Mouse (Mus musculus): ENCODE measurements around the gene Dysf. TPM values are rescaled to one million over a fixed set of nuclear protein-coding genes. Genes with fewer than 3 reads are reported as not detected.

Gene Dysf
- total RNA-seq, 1 experiment from 2014 or later = not detected

GRCm38 (mm10) chr6:84134722-84135394 lies 126.5 kb downstream of the Dysf start:
- ATAC-seq (replicated peaks in 1 of 2; ENCODE audit: insufficient read depth in 1 of 2, low FRiP score in 2 of 2, low TSS enrichment in 1 of 2, low read depth in 1 of 2, poor library complexity in 2 of 2, severe bottlenecking in 2 of 2) = no peak

GRCm38 (mm10) chr6:84135709-84136108 lies 127.3 kb downstream of the Dysf start:
- ATAC-seq (replicated peaks in 1 of 2; ENCODE audit: insufficient read depth in 1 of 2, low FRiP score in 2 of 2, low TSS enrichment in 1 of 2, low read depth in 1 of 2, poor library complexity in 2 of 2, severe bottlenecking in 2 of 2) = no peak

GRCm38 (mm10) chr6:84136345-84136744 lies 128.0 kb downstream of the Dysf start:
- no peak for ATAC-seq (replicated peaks in 1 of 2; ENCODE audit: insufficient read depth in 1 of 2, low FRiP score in 2 of 2, low TSS enrichment in 1 of 2, low read depth in 1 of 2, poor library complexity in 2 of 2, severe bottlenecking in 2 of 2)

- ATAC-seq (replicated peaks in 1 of 2; ENCODE audit: insufficient read depth in 1 of 2, low FRiP score in 2 of 2, low TSS enrichment in 1 of 2, low read depth in 1 of 2, poor library complexity in 2 of 2, severe bottlenecking in 2 of 2) = no peak
Observed at GRCm38 (mm10) chr6:84139932-84140331, 131.5 kb downstream of the Dysf start.

GRCm38 (mm10) chr6:84142481-84142880 lies 134.1 kb downstream of the Dysf start:
- ATAC-seq (replicated peaks in 1 of 2; ENCODE audit: insufficient read depth in 1 of 2, low FRiP score in 2 of 2, low TSS enrichment in 1 of 2, low read depth in 1 of 2, poor library complexity in 2 of 2, severe bottlenecking in 2 of 2) = no peak

- ATAC-seq (replicated peaks in 1 of 2; ENCODE audit: insufficient read depth in 1 of 2, low FRiP score in 2 of 2, low TSS enrichment in 1 of 2, low read depth in 1 of 2, poor library complexity in 2 of 2, severe bottlenecking in 2 of 2) = no peak
Observed at GRCm38 (mm10) chr6:84143328-84143727, 134.9 kb downstream of the Dysf start.

- no peak for ATAC-seq (replicated peaks in 1 of 2; ENCODE audit: insufficient read depth in 1 of 2, low FRiP score in 2 of 2, low TSS enrichment in 1 of 2, low read depth in 1 of 2, poor library complexity in 2 of 2, severe bottlenecking in 2 of 2)
Observed at GRCm38 (mm10) chr6:84144393-84144792, 136.0 kb downstream of the Dysf start.

- no peak for ATAC-seq (replicated peaks in 1 of 2; ENCODE audit: insufficient read depth in 1 of 2, low FRiP score in 2 of 2, low TSS enrichment in 1 of 2, low read depth in 1 of 2, poor library complexity in 2 of 2, severe bottlenecking in 2 of 2)
Observed at GRCm38 (mm10) chr6:84147206-84148004, 139.0 kb downstream of the Dysf start.

- no peak for ATAC-seq (replicated peaks in 1 of 2; ENCODE audit: insufficient read depth in 1 of 2, low FRiP score in 2 of 2, low TSS enrichment in 1 of 2, low read depth in 1 of 2, poor library complexity in 2 of 2, severe bottlenecking in 2 of 2)
Observed at GRCm38 (mm10) chr6:84148470-84148869, 140.1 kb downstream of the Dysf start.

- no peak for ATAC-seq (replicated peaks in 1 of 2; ENCODE audit: insufficient read depth in 1 of 2, low FRiP score in 2 of 2, low TSS enrichment in 1 of 2, low read depth in 1 of 2, poor library complexity in 2 of 2, severe bottlenecking in 2 of 2)
Observed at GRCm38 (mm10) chr6:84154508-84154907, 146.1 kb downstream of the Dysf start.

- no peak for ATAC-seq (replicated peaks in 1 of 2; ENCODE audit: insufficient read depth in 1 of 2, low FRiP score in 2 of 2, low TSS enrichment in 1 of 2, low read depth in 1 of 2, poor library complexity in 2 of 2, severe bottlenecking in 2 of 2)
Observed at GRCm38 (mm10) chr6:84155765-84156164, 147.4 kb downstream of the Dysf start.

GRCm38 (mm10) chr6:84156481-84157025 lies 148.2 kb downstream of the Dysf start:
- ATAC-seq (replicated peaks in 1 of 2; ENCODE audit: insufficient read depth in 1 of 2, low FRiP score in 2 of 2, low TSS enrichment in 1 of 2, low read depth in 1 of 2, poor library complexity in 2 of 2, severe bottlenecking in 2 of 2) = no peak

GRCm38 (mm10) chr6:84159046-84159445 lies 150.7 kb downstream of the Dysf start:
- ATAC-seq (replicated peaks in 1 of 2; ENCODE audit: insufficient read depth in 1 of 2, low FRiP score in 2 of 2, low TSS enrichment in 1 of 2, low read depth in 1 of 2, poor library complexity in 2 of 2, severe bottlenecking in 2 of 2) = no peak

GRCm38 (mm10) chr6:84167612-84168011 lies 159.2 kb downstream of the Dysf start:
- no peak for ATAC-seq (replicated peaks in 1 of 2; ENCODE audit: insufficient read depth in 1 of 2, low FRiP score in 2 of 2, low TSS enrichment in 1 of 2, low read depth in 1 of 2, poor library complexity in 2 of 2, severe bottlenecking in 2 of 2)

GRCm38 (mm10) chr6:84168571-84168970 lies 160.2 kb downstream of the Dysf start:
- ATAC-seq (replicated peaks in 1 of 2; ENCODE audit: insufficient read depth in 1 of 2, low FRiP score in 2 of 2, low TSS enrichment in 1 of 2, low read depth in 1 of 2, poor library complexity in 2 of 2, severe bottlenecking in 2 of 2) = no peak

- ATAC-seq (replicated peaks in 1 of 2; ENCODE audit: insufficient read depth in 1 of 2, low FRiP score in 2 of 2, low TSS enrichment in 1 of 2, low read depth in 1 of 2, poor library complexity in 2 of 2, severe bottlenecking in 2 of 2) = no peak
Observed at GRCm38 (mm10) chr6:84173626-84174025, 165.2 kb downstream of the Dysf start.

GRCm38 (mm10) chr6:84178776-84179405 lies 170.5 kb downstream of the Dysf start:
- ATAC-seq (replicated peaks in 1 of 2; ENCODE audit: insufficient read depth in 1 of 2, low FRiP score in 2 of 2, low TSS enrichment in 1 of 2, low read depth in 1 of 2, poor library complexity in 2 of 2, severe bottlenecking in 2 of 2) = no peak

- ATAC-seq (replicated peaks in 1 of 2; ENCODE audit: insufficient read depth in 1 of 2, low FRiP score in 2 of 2, low TSS enrichment in 1 of 2, low read depth in 1 of 2, poor library complexity in 2 of 2, severe bottlenecking in 2 of 2) = no peak
Observed at GRCm38 (mm10) chr6:84181452-84181851, 173.1 kb downstream of the Dysf start.
